Mouse (Mus musculus) layer of hippocampus, adult 2 months (tissue): ENCODE measurements around the gene Stra6l. TPM values are rescaled to one million over a fixed set of nuclear protein-coding genes. Genes with fewer than 3 reads are reported as not detected.
A peak's percentile ranks its signal among the peaks of the same experiment; 100 is the strongest.

Source experiments
- DNase-seq, 2 experiments: peaks; one replicate each; pipeline ENCODE4 v3.0.0; 2022; ENCODE audit warnings: low spot score in 2 of 2
- H3K27ac ChIP-seq: fragments of 200-600 bp; 2 replicates; pipeline ENCODE4 v1.8.1; 2022
- H3K4me3 ChIP-seq: fragments of 200-600 bp; 2 replicates; pipeline ENCODE4 v1.8.1; 2022; ENCODE audit warnings: mild to moderate bottlenecking
- CTCF ChIP-seq: fragments of 200-600 bp; conservative IDR thresholded peaks from 2 replicates; pipeline ENCODE4 v1.8.1; 2022; ENCODE audit warnings: antibody characterized with exemption, mild to moderate bottlenecking, moderate library complexity
- long read RNA-seq, 2 experiments: library from polyadenylated mRNA; stranded (forward); transcript quantifications; one replicate each; pipeline ENCODE4 v2.0.0; 2021; ENCODE audit warnings: borderline mapping rate in 2 of 2
- total RNA-seq, 2 experiments: library from RNA; stranded (reverse); gene quantifications; 2 replicates each; pipeline ENCODE4 v1.2.3; 2021

Gene Stra6l
- total RNA-seq, result not detected
- long read RNA-seq, experiment 1, result 0 reads
- long read RNA-seq, experiment 2, result 0 reads

DNA sequence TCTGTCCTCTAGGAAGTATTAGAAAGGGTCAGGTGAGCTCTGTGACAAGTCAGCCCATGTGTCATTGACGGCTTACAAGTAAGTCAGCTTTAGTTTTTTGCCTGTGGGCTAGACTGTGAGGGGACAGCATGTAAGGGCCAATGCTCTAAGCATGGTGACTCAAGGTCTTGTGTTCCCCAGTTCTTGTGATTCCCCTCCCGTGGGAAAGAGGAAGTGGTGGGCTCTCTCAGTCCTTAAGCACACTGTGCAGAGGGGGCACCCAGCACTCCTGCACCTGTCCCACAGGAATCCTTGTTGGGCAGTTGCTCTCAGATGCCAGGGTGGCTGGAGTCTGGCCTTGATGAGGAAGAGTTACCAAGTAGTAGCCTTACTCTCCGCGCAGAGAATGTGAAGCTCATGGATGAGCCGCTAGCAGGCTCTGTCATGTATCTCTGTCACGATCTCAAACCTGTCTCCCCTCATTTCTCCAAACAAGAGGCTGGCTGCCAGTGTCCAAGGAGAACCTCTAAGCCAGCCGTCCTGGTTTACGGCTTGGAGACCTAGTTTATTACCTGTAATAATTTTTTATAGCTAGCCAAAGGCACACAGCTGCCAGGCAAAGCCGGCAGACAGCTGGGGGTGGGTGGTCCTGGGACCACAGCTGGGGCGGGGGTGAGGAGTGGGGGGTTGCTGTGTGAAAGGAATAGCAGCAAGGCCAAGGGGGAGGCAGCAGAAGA lies at the start of gene Stra6l:
Stra6l (plus strand) TSS at position 556 of the 716 bp plus-strand sequence.
- TF ChIP-seq CTCF, result no peak
- Histone ChIP-seq H3K27ac (no peak within 1 kb of the TSS), H3K4me3 (no peak within 1 kb of the TSS)
- no peak for DNase-seq

DNA sequence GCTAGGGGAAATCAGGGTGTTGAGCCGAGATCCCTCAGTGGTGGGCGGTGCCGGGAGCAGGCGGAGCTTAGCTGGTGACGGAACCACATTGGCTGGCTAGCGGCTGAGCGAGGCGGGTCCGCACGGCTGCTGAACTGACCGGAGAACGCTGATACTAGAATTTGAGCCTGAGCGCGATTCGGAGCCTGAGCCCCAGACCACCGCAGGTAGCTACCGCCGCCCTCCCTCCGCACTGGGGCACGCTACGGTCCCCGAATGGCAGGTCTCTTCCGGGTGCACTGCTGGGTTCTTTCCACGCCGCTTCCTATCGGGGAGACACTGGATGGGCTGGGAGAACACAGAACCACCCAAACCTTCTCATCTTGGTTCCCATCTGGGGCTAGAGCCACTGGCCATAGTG lies 49.5 kb upstream of the Stra6l start, which contains the start of gene Aldh1b1:
Aldh1b1 (plus strand) TSS at position 59 of the 400 bp plus-strand sequence.
- Histone ChIP-seq H3K27ac (0 out of 2 replicates have a peak within 1 kb of the TSS, but pooled peaks have one; percentile 61), H3K4me3 (peak within 1 kb of the TSS; percentile 61)
- DNase-seq, result peak; percentile 75 to 78
- TF ChIP-seq CTCF, result no peak

DNA sequence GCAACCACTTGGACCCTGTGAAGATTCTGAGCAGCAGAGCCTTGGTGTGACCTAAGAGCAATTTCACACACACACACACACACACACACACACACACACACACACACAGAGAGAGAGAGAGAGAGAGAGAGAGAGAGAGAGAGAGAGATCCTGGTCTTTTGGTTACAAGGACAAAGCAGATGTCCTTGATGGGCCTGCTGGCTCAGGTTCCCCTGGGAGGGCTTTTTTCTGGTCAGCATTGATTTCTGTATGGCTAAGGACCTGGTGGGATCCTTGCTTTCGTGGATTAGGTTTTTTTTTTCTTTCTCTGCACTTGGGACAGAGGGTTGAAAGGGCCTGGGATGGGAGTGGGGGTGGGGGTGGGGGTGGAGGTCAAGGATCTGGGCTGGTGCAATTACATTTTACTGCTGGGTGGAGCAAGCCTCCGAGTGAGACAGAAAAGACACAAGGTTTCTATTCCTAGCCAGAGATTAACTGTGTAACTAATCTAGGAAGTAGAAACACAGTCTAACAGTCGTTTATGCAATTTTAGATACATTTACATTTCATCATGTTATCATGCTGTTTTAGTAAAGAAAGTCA lies 48.4 kb upstream of the Stra6l start:
- no peak overlapping the region for H3K4me3 ChIP-seq
- H3K27ac ChIP-seq, result no peak overlapping the region
- TF ChIP-seq CTCF, result no peak
- no peak for DNase-seq

DNA sequence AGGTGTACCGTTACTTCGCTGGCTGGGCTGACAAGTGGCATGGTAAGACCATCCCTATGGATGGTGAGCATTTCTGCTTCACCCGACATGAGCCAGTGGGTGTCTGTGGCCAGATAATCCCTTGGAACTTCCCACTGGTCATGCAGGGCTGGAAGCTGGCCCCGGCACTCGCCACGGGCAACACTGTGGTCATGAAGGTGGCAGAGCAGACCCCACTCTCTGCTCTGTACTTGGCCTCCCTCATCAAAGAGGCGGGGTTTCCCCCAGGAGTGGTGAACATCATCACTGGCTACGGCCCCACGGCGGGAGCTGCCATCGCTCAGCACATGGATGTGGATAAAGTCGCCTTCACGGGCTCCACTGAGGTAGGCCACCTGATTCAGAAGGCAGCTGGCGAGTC lies 45.6 kb upstream of the Stra6l start:
- DNase-seq, result no peak
- no peak for TF ChIP-seq CTCF
- H3K4me3 ChIP-seq, result no peak overlapping the region

DNA sequence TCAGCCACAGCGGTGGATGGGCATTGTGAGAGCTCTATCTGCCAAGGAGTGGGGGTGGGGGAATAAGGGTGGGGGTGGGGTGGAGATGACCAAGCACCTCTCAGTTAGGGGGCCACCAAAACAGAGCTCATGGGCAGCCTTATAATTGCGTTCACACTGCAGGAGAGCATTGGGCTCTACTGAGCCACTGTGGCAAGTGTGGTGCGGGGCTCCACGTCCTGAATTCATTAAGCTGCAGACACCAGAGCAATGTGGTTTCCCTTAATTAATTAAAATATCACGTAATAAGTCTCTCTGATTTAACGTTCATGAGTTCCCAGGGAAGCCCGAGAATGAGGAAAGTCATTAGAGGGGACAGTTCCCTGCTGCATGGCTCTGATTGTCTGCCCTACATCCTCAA lies 40.4 kb upstream of the Stra6l start:
- TF ChIP-seq CTCF, result no peak
- H3K27ac ChIP-seq, result no peak overlapping the region
- no peak for DNase-seq
- no peak overlapping the region for H3K4me3 ChIP-seq

More for the DNA sequence above, 45.6 kb upstream of the Stra6l start:
- no peak overlapping the region for H3K27ac ChIP-seq

DNA sequence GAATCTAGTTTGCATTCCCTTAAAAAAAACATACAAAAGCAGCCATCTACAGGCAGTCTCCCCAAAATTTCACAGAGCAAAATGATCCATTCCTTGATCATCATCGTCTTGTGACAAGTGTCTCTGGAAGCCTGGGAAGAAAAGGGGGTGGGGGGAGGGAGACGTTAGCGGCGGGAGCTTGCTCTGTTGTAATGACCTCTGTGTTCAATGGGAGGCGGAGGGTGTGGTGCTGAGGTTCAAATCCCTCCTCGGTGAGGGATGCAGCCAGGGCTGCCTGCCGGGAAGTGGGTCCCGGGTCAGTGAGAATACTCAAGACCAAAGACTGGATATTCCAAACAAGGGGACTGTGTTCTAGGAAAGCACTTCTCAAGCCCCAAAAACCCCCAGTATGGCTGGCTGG lies 37.2 kb upstream of the Stra6l start:
- no peak overlapping the region for H3K27ac ChIP-seq
- no peak overlapping the region for H3K4me3 ChIP-seq
- TF ChIP-seq CTCF, result no peak
- DNase-seq, result no peak

DNA sequence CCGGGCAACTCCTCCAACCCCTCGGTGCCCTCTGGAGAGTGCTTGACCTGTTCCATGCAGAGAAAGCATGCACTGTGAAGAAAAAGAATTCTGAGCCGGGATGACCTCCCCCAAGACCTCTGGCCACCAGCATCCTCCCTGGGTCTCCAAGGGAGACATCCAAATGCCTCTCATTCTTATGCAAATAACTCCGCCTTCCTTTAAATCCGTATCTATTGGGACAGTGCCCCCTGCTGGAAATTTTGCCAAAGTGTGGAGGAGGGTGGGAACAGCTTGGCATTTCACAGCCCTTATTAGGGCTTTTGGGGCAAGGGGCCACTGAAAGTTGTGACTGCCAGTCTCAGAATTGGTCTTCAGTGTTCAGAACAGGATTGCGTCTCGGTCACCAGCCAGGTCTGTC lies 32.9 kb upstream of the Stra6l start:
- no peak overlapping the region for H3K4me3 ChIP-seq
- DNase-seq, result peak; percentile 33 to 63
- TF ChIP-seq CTCF, result peak; percentile 84
- H3K27ac ChIP-seq, result no peak overlapping the region

DNA sequence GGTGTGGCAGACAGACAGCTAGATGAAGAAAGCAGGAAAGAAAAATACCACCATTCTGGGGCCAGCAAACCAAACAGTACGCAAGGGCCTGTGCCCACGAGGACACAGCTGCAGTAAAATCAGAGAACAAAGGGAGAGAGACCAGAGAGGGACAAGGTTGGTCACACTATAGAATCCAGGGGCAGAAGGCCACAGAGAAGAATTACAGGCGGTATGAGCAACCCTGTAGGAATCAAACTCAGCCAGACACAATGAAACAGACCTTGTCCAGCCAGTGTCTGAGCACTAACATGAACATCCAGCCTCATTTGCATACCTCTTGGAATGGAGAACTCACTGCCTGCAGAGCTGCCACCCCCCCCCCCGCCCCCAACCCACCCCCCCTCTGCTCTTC lies 29.7 kb upstream of the Stra6l start:
- no peak for TF ChIP-seq CTCF
- DNase-seq, result no peak
- no peak overlapping the region for H3K27ac ChIP-seq
- H3K4me3 ChIP-seq, result no peak overlapping the region

DNA sequence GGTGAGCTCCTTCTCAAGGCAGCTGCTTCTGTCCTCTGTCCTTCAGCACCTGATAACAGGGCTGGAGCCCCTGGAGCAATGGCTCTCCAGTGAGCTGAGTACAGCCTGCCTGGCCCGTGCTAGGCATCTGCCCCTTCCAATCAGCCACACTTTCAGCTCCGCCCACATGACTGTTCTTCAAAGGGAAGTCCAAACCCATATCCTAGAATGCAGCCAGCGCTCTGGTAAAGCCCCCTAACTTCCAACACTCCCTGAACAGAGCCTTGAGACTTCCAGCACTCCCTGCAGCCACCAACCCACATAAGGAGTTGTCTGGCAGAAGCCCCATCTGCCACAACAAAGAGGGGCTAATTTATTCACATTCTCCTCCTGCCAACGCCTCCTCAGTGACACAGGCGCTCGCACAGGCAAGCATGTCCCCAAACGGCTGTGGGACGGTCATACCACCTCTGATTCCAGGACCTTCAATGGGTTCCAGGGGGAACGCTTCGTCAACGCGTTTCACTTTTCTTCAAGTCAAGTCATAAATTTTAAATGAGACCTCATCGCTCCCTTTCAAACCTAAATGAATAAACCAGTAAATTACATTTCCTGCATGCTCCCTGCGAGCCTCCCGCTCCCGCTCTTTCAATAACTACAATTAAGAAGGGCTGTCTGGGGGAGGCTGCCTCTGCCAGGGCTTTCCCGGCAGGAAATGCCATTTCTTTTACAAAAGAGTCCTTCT lies 29.1 kb upstream of the Stra6l start:
- Histone ChIP-seq H3K4me3 (peak overlapping the region; percentile 47), H3K27ac (peak overlapping the region; percentile 70)
- no peak for TF ChIP-seq CTCF
- DNase-seq, result peak in 1 of 2 experiments; percentile 42

DNA sequence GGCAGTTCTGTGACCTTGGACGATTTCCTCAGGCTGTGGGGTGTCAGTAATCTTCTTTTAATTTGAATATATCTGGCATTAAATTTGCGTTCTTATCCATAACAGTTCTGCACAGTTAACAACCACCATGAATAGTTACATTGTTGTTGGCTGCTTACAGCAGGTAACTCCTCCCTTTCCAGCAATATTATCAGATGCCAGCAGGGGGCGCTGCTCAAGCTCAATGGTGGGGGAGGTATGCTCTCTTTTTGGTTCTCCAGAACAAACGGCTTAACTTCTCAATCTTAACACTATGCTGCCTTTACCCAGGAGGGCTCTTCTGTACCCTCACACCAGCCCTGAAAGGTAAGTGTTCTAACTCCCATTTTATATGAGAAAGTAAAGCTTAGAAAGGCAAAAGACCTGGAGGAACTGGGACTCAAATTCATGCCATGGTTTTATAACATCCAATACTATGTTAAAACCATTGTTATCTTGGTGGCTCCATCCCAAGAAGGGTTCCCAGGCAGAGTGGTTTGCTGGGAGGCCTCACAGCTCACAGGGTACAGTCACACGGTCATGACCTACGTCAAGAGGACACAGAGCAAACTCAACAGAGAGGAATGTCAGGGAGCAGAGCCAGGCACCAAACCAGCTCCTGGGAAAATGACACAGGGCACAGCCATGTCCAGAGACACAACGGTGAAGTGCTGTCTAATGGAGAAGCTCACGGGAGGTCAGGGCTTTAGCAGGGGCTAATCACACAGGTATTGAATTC lies 28.2 kb upstream of the Stra6l start:
- H3K4me3 ChIP-seq, result peak overlapping the region; percentile 47
- peak; percentile 35 to 81 for DNase-seq
- TF ChIP-seq CTCF, result peak; percentile 93
- peak overlapping the region; percentile 70 for H3K27ac ChIP-seq

DNA sequence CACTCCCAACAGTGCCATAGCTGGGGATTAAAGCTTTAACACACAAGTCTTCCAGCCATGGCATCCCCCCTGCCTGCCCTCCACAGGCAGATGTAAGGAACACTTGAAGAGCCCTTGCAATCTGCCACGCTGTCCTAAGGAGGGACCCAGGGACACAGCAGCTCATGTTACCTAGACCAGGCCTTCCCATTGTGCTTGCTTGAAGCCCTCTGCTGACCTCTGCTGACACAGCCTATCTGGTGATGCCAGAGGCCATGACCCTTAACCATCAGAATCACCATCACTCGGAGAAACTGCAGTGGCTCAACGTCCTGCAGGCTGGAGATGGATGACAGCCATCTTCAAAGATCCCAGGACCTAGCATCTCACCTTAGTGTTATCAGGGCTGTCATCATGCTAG lies 26.5 kb upstream of the Stra6l start:
- H3K4me3 ChIP-seq, result no peak overlapping the region
- H3K27ac ChIP-seq, result no peak overlapping the region
- no peak for TF ChIP-seq CTCF
- no peak for DNase-seq

DNA sequence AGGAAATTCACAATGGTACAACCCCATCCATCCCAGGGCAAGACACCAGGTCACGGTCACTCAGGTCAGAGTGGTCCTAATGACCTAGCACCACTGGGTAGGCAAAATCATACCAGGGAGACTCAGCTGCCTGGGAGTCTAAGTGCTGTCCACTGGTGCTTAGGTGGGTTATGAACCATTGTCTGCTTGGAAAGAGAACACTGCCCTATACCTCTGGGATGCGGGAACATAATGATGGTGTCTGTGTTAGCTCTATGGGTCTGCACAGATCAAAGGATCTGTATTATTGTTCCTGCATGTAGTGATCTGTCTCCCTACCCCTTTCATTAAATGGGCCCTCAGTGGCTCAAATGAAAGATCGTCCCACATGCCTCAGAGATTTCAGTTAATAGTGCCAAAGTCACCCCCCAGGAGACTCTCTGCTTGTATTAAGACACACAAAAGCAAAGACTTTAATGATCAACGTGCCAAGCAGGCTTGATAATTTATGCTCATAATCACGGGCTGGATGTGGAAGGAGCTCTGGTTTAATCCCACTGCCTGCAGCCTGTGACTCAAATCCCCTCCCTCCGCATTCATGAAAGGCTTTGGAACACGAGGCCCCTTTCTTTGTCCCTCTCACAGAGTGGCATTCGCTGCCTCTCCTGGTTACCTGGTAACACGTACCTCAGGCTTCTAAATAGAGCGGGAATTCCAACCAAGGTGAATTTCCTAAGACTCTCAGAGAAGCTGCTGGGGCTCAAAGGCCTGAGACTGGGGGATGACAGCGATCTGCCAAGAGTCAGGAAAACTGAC lies 25.5 kb upstream of the Stra6l start:
- DNase-seq, result no peak
- H3K27ac ChIP-seq, result no peak overlapping the region
- TF ChIP-seq CTCF, result no peak
- H3K4me3 ChIP-seq, result no peak overlapping the region
